Mouse (Mus musculus) liver (tissue): ENCODE measurements around the gene Prrx2.
"Not testable (repeated sequence)": the region's sequence is repeated elsewhere in the genome, so short reads cannot be mapped to it uniquely, and the experiment has no call there.

Source experiments
- DNase-seq: peaks from one replicate; pipeline ENCODE4 v3.0.0-alpha.2; 2020; ENCODE audit warnings: mixed read lengths

Gene Prrx2

DNA sequence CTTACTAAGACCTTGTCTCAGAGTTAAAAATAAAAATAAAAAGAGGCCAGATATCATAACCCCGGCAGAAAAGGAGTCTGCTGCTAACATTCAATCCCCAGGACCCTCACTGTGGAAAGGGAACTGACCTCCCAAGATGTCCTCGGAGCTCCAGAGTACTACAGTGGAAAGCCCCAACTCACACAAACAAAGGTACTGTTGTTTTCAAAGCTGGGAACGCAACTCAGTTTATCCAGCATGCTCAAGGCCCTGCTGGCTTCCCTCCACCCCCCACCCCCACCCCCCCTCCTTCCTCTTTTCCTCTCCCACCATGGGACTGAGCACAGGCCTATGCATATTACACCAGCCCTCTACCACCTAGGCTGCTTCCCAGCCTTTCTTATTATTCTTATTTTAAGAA, 80.1 kb downstream of the Prrx2 start:
- DNase-seq = no peak

GRCm38 (mm10) chr2:30915376-30915775, 80.6 kb downstream of the Prrx2 start:
- no peak for DNase-seq

DNA sequence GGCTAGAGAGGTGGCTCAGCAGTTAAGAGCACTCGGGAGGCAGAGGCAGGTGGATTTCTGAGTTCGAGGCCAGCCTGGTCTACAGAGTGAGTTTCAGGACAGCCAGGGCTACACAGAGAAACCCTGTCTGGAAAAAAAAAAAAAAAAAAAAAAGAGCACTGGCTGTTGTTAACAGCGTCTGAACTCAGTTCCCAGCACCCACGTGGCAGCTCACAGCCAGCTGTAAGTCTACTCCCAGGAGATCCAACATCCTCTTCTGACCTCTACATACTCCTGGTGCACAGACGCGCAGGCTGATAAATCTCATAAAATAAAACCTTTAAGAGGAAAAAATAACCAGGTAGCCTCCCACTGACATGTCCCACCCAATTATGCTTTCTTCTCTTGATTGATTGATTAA, 81.2 kb downstream of the Prrx2 start:
- not testable (repeated sequence) for DNase-seq

DNA sequence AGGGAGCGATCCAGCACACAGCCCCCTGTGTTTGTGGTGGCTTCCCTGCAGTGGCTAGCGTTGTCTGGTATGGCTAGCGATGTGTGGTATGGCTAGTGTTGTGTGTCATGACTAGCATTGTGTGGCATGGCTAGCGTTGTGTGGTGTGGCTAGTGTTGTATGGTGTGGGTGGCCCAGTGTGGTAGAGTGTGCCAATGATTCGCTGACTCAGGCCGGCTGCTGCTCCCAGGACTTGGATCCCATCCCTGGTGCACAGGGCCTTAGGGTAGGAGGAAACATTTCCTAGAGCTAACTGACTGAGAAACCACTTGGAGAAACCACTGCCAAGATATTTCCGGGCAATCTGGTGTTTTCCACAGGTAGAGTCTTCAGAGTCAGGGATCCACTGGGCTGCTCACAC, 82.9 kb downstream of the Prrx2 start:
- DNase-seq = no peak

- DNase-seq = no peak
Measured at GRCm38 (mm10) chr2:30918126-30918525, 83.4 kb downstream of the Prrx2 start.

- DNase-seq = no peak
Measured at GRCm38 (mm10) chr2:30918780-30919329, 84.1 kb downstream of the Prrx2 start.

DNA sequence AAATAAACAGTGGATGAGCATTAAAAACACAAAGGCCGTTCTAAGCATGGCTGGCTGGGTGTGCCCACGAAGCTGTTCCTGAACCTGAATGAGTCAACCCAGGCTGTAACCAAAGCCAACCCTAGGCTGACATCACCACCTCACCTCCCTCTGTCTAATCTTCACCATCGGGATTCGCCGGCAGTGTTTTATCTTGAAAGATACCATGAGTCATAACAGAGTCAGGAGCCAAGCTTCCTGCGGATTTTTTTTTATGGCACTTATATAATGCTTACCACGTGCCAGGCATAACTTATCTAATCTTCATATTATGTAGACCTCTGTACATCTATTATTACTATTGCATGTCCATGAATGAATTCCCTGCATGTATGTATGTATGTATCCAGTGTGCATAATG, 85.4 kb downstream of the Prrx2 start:
- no peak for DNase-seq

- no peak for DNase-seq
Measured at GRCm38 (mm10) chr2:30923099-30923498, 88.3 kb downstream of the Prrx2 start.

GRCm38 (mm10) chr2:30925181-30925580, 90.4 kb downstream of the Prrx2 start:
- no peak for DNase-seq

GRCm38 (mm10) chr2:30926381-30926780, 91.6 kb downstream of the Prrx2 start:
- DNase-seq = no peak

GRCm38 (mm10) chr2:30927151-30927781, 92.5 kb downstream of the Prrx2 start:
- DNase-seq = no peak

DNA sequence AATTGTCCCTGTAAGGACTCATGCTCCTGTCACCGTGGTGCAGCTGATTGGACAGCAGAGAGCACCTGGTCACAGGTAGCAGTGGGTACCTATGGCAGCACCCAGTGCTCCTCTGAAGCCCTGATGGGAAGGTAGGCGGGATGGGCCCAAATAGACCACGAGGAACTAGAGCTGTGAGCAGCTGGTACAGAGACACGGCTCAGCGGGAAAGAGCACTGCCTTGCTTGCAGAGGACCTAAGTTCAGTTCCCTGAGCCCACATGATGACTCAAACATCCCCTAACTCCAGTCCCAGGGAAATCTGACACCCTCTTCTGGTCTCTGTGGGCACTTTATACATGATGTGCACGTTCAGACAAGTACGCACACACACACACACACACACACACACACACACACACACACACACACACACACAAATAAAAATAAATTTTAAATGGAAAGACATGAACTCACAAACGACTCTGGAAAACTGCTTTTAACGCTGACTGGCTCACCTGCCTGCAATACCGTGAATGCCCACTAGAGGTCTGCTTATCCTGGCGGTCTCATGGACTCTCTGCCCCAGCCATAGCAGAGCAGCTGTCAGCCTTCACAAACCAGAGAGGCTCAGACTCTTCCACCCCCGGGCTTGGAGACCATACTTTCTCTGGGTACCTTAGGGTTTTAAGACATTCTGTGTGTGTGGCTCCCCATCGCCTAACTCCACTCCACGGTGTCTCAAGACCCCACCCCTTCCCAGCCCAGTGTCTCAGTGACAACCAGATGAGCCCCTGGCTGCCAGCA, 93.3 kb downstream of the Prrx2 start:
- peak; percentile 88 for DNase-seq

- peak; percentile 88 for DNase-seq
Measured at GRCm38 (mm10) chr2:30928893-30929482, 94.2 kb downstream of the Prrx2 start.

- peak; percentile 80 for DNase-seq
Measured at GRCm38 (mm10) chr2:30929483-30930045, 94.8 kb downstream of the Prrx2 start, which contains the start of gene Ptges. TSS of gene Ptges (minus strand) at chr2:30929863.

DNA sequence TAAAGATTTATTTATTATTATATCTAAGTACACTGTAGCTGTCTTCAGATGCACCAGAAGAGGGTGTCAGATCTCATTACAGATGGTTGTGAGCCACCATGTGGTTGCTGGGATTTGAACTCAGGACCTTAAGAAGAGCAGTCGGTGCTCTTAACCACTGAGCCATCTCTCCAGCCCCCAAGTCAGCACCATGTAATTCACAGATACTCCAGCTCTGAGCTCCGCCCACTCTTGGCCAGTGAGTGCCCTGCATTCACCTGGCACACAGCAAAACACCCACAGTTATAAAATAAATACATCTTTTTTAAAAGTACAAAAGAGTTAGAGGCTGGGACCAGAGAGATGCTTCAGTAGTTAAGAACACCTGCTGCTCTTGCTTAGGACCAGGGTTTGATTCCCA, 96.1 kb downstream of the Prrx2 start:
- not testable (repeated sequence) for DNase-seq
